Mouse (Mus musculus) heart, adult 2 months (tissue): Measurements from ENCODE around the gene Olfr815. TPM values are rescaled to one million over a fixed set of nuclear protein-coding genes. Genes with fewer than 3 reads are reported as not detected.
"Not testable (repeated sequence)": the region's sequence is repeated elsewhere in the genome, so short reads cannot be mapped to it uniquely, and the experiment has no call there.

Experiments
- DNase-seq, 2 experiments: peaks; one replicate each; pipeline ENCODE4 v3.0.0; 2021
- H3K27ac ChIP-seq: fragments of 200-600 bp; 2 replicates; pipeline ENCODE4 v1.8.1; 2022
- H3K27me3 ChIP-seq: fragments of 200-500 bp; 2 replicates; pipeline ENCODE4 v1.6.1; 2012; ENCODE audit warnings: mild to moderate bottlenecking, low read length, inconsistent platforms, mixed read lengths; ENCODE audit not compliant: control insufficient read depth, insufficient read depth
- H3K36me3 ChIP-seq: fragments of 200-500 bp; 2 replicates; pipeline ENCODE4 v1.6.1; 2012; ENCODE audit warnings: low read length, inconsistent platforms; ENCODE audit not compliant: control insufficient read depth, insufficient read depth
- H3K4me1 ChIP-seq: fragments of 200-500 bp; 2 replicates; pipeline ENCODE4 v1.6.1; 2011; ENCODE audit warnings: low read length; ENCODE audit not compliant: control insufficient read depth, insufficient read depth
- H3K4me3 ChIP-seq: fragments of 200-600 bp; 2 replicates; pipeline ENCODE4 v1.8.1; 2022
- H3K79me2 ChIP-seq: fragments of 200-500 bp; replicated peaks from 2 replicates; pipeline ENCODE4 v1.6.1; 2012; ENCODE audit warnings: mild to moderate bottlenecking, inconsistent platforms, low read length, moderate library complexity, mixed read lengths; ENCODE audit not compliant: control insufficient read depth, insufficient read depth
- H3K9ac ChIP-seq: fragments of 200-500 bp; 2 replicates; pipeline ENCODE4 v1.6.1; 2012; ENCODE audit warnings: low read depth, mild to moderate bottlenecking, control low read depth, inconsistent platforms, low read length, mixed read lengths
- CTCF ChIP-seq: fragments of 200-600 bp; IDR thresholded peaks from 2 replicates; pipeline ENCODE4 v1.8.1; 2022; ENCODE audit warnings: antibody characterized with exemption, mild to moderate bottlenecking, moderate library complexity
- EP300 ChIP-seq: fragments of 200-500 bp; IDR thresholded peaks from 2 replicates; pipeline ENCODE4 v1.6.1; 2011; ENCODE audit warnings: low read depth, low read length, control low read depth; ENCODE audit not compliant: insufficient read depth
- POLR2A ChIP-seq: fragments of 200-500 bp; IDR thresholded peaks from 2 replicates; pipeline ENCODE4 v1.6.1; 2011; ENCODE audit warnings: mild to moderate bottlenecking, low read depth, low read length, control low read depth; ENCODE audit not compliant: insufficient read depth
- WGBS: fragments of 180-500 bp; shearing (Covaris S2); methylation state at CpG from one replicate; pipeline ENCODE4 v1.1.7; 2018; 5-methylcytosine and 5-hydroxymethylcytosine counted together
- intact Hi-C: fragments of 180-260 bp; cut with DNase I; formaldehyde crosslinking; loops from one replicate; pipeline ENCODE4 v1.15.1; 2025
- long read RNA-seq: library from polyadenylated mRNA; stranded (forward); transcript quantifications from one replicate; pipeline ENCODE4 v2.0.0, GENCODE M21; 2021
- polyA plus RNA-seq: library from polyadenylated mRNA; depleted of rRNA; stranded (reverse); fragments of >200 nt; gene quantifications from 2 replicates; pipeline ENCODE4 v1.2.3, GENCODE M21; 2012; rRNA removed
- total RNA-seq, 2 experiments: library from RNA; stranded (reverse); gene quantifications; 2 replicates each; pipeline ENCODE4 v1.2.3; 2021

Gene Olfr815
- not detected for total RNA-seq
- polyA plus RNA-seq = not detected in 2 replicates
- long read RNA-seq = 0 reads

DNA sequence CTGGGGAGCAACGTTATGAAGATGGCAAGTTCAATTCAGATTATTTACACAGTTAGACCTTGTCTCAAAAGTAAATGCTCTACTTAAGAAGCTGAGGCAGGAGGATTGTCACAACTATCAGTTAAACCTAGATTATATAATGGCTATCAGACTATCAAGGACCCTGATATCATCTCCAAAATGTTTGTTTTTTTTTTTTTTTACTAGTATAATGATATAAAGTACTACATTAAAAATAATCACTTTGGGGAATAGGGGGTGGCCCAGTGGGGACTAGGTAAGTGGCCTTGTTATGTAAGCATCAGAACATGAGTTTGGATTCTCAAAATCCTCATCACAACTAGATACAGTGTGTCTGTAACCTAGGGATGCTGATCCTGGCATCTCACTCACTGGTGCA lies at the start of gene Olfr815:
TSS of gene Olfr815 (minus strand) at position 101 of the 400 bp plus-strand sequence.
- H3K4me1 ChIP-seq, intact Hi-C loops, DNase-seq, H3K27ac ChIP-seq, H3K9ac ChIP-seq, H3K4me3 ChIP-seq, H3K79me2 ChIP-seq, H3K36me3 ChIP-seq, H3K27me3 ChIP-seq: not testable (repeated sequence)
- 47% methylated on average over 1 of the region's 1 CpGs for WGBS

DNA sequence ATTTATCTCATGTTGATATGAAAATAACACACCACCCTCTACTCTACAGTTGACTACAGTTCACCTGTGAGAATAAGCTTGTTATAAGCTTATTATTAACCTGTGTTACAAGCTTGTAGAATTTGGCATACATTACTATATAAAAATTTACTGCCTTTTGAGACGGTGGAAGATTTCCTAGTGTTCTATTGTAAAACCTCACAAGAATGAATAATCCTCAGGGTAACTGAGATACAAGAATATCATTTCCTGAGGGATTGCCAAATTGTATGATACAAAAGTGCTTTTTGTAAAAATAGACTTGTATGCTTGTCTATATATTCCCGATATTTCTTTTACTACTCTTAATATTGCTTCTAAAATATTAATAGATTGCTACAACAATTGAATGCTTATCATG lies 43.3 kb upstream of the Olfr815 start, which contains the start of gene Olfr818:
TSS of gene Olfr818 (minus strand) at position 101 of the 400 bp plus-strand sequence.
- no peaks in the 10 kb centered on the region for H3K4me1 ChIP-seq
- no peak within 1 kb of the TSS for H3K9ac ChIP-seq
- no peak for DNase-seq
- no peak within 1 kb of the TSS for H3K4me3 ChIP-seq
- WGBS = 87% methylated on average over 2 of the region's 2 CpGs
- TF ChIP-seq CTCF (no peak), POLR2A (no peak), EP300 (no peak)
- H3K27ac ChIP-seq = no peak within 1 kb of the TSS
- H3K36me3 ChIP-seq = no peaks in the 10 kb centered on the region
- intact Hi-C loops = no loop called here
- no peaks in the 10 kb centered on the region for H3K27me3 ChIP-seq
- H3K79me2 ChIP-seq = no peaks in the 10 kb centered on the region

DNA sequence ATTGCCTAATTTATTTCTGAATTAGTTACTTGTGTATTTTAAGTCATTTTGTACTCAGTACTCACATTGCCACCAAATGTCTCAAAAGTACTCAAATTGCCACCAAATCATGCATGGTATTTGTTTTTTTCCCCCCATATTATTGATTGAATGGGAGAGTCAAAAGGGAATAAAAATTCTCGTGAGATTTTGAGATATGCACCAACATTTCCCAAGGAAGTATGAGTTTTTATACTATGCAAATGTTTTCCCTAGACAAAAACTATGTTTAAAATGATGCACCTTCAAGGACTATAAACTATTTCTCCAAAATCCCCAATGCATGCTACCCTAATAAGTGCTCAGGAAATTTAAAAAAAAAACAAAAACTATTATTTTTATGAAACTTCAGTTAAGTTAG lies 9.8 kb upstream of the Olfr815 start, which contains the start of gene Olfr816:
TSS of gene Olfr816 (minus strand) at position 101 of the 400 bp plus-strand sequence.
- no peaks in the 10 kb centered on the region for H3K79me2 ChIP-seq
- WGBS = 24% methylated on average over 1 of the region's 1 CpGs
- no peaks in the 10 kb centered on the region for H3K4me1 ChIP-seq
- DNase-seq = no peak
- no peak within 1 kb of the TSS for H3K9ac ChIP-seq
- TF ChIP-seq POLR2A (no peak), CTCF (no peak), EP300 (no peak)
- no peak within 1 kb of the TSS for H3K27ac ChIP-seq
- no peaks in the 10 kb centered on the region for H3K27me3 ChIP-seq
- H3K36me3 ChIP-seq = no peaks in the 10 kb centered on the region
- intact Hi-C loops = no loop called here
- no peak within 1 kb of the TSS for H3K4me3 ChIP-seq

DNA sequence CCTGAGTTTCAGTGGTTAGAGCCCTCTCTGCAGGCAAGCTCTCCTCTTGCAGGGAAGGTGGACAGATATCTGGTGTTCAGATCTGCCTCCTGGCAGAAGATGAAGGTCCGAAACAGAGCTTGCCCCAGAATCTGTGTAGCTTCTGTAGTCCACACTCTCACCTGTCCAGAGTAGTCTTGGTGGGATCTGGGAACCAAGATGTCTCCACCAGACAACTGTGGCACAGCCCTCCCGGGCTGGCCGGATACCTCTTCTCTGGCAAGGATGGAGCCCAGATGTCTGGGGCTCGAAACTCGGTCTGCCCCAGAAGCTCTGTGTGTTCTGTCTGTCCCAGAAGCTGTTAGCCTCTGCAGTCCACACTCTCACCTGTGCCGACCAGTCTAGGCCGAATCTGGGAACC lies 19.7 kb downstream of the Olfr815 start:
- H3K79me2 ChIP-seq = no peaks in the 10 kb centered on the region
- WGBS = 82% methylated on average over 7 of the region's 7 CpGs
- no peaks in the 10 kb centered on the region for H3K27me3 ChIP-seq
- H3K9ac ChIP-seq = no peak overlapping the region
- H3K36me3 ChIP-seq = no peaks in the 10 kb centered on the region
- H3K27ac ChIP-seq = no peak overlapping the region
- no peak for DNase-seq
- H3K4me1 ChIP-seq = no peaks in the 10 kb centered on the region
- no peak overlapping the region for H3K4me3 ChIP-seq
- TF ChIP-seq EP300 = no peak
- no peak for TF ChIP-seq CTCF
- no peak for TF ChIP-seq POLR2A
- intact Hi-C loops = no loop called here

DNA sequence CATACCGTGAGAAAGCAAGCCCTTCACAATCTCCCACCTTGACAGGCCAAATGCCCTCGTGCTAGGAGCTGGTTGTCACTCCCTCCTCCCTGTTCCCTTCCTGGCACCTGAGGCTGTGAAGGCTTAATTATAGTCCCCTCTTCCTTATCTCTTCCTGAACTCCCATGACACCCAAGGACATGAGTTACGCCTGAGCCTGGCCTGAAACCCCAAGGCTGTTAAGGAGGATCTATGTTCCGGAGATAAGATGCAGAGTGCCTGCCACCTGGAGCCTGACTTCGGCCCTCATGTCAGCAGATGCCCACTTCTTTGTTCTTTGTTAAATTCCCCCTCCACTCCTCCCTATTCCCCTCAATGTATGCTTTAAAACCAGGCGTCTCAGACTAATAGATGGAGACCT lies 20.2 kb downstream of the Olfr815 start:
- H3K27ac ChIP-seq, DNase-seq, H3K27me3 ChIP-seq, H3K79me2 ChIP-seq, H3K4me1 ChIP-seq, H3K4me3 ChIP-seq, H3K9ac ChIP-seq, intact Hi-C loops, H3K36me3 ChIP-seq: not testable (repeated sequence)
- WGBS = 47% methylated on average over 6 of the region's 6 CpGs

DNA sequence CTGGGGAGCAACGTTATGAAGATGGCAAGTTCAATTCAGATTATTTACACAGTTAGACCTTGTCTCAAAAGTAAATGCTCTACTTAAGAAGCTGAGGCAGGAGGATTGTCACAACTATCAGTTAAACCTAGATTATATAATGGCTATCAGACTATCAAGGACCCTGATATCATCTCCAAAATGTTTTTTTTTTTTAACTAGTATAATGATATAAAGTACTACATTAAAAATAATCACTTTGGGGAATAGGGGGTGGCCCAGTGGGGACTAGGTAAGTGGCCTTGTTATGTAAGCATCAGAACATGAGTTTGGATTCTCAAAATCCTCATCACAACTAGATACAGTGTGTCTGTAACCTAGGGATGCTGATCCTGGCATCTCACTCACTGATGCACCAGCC lies 25.9 kb downstream of the Olfr815 start, which contains the start of gene Olfr814:
TSS of gene Olfr814 (minus strand) at position 101 of the 400 bp plus-strand sequence.
- H3K9ac ChIP-seq, H3K4me1 ChIP-seq, H3K36me3 ChIP-seq, H3K27me3 ChIP-seq, intact Hi-C loops, H3K79me2 ChIP-seq, DNase-seq, H3K27ac ChIP-seq, H3K4me3 ChIP-seq: not testable (repeated sequence)
- 50% methylated on average over 1 of the region's 1 CpGs for WGBS

DNA sequence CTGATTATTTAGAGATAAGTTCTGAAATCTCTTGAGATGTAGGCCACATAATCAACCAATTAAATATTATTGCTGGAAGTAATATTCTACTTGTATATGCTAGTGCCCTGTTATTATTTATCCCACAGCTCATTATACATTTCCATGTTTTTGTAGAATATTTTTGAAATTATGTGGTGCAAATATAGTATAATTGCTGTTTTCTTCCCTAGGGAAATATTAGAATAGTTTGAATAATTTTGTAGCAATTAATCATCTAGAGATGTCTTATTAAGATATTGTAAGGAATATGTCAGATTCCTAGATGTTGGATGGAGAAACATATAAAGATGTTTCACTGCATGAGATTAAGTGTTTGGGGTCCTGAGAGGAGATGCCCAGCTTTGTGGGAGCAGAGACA lies 50.6 kb downstream of the Olfr815 start, which contains the start of gene Olfr813:
TSS of gene Olfr813 (plus strand) at position 301 of the 400 bp plus-strand sequence.
- no peak for TF ChIP-seq POLR2A
- TF ChIP-seq EP300 = no peak
- TF ChIP-seq CTCF = no peak
- Histone ChIP-seq H3K27ac (no peak within 1 kb of the TSS), H3K4me1 (no peaks in the 10 kb centered on the region), H3K4me3 (no peak within 1 kb of the TSS), H3K79me2 (no peaks in the 10 kb centered on the region), H3K27me3 (no peaks in the 10 kb centered on the region), H3K9ac (no peak within 1 kb of the TSS), H3K36me3 (no peaks in the 10 kb centered on the region)
- intact Hi-C loops = no loop called here
- no peak for DNase-seq

Other genes starting within 250 kb of the Olfr815 start
- gene Olfr800, start 248.2 kb downstream of the Olfr815 start, total RNA-seq = not detected
- not detected in 2 replicates for gene Olfr800, start 248.2 kb downstream of the Olfr815 start, polyA plus RNA-seq
- not detected for gene Olfr801, start 232.0 kb downstream of the Olfr815 start, total RNA-seq
- not detected in 2 replicates for gene Olfr801, start 232.0 kb downstream of the Olfr815 start, polyA plus RNA-seq
- gene Olfr802, start 217.7 kb downstream of the Olfr815 start, total RNA-seq = not detected
- gene Olfr802, start 217.7 kb downstream of the Olfr815 start, polyA plus RNA-seq = not detected in 2 replicates
- gene Olfr803, start 211.6 kb downstream of the Olfr815 start, total RNA-seq = not detected
- gene Olfr803, start 211.6 kb downstream of the Olfr815 start, polyA plus RNA-seq = not detected in 2 replicates
- not detected for gene Olfr804, start 202.7 kb downstream of the Olfr815 start, total RNA-seq
- gene Olfr804, start 202.7 kb downstream of the Olfr815 start, polyA plus RNA-seq = not detected in 2 replicates
- gene Olfr805, start 176.5 kb downstream of the Olfr815 start, total RNA-seq = not detected
- not detected in 2 replicates for gene Olfr805, start 176.5 kb downstream of the Olfr815 start, polyA plus RNA-seq
- not detected for gene Olfr806, start 163.9 kb downstream of the Olfr815 start, total RNA-seq
- gene Olfr806, start 163.9 kb downstream of the Olfr815 start, polyA plus RNA-seq = not detected in 2 replicates
- gene Olfr807, start 148.1 kb downstream of the Olfr815 start, total RNA-seq = not detected
- gene Olfr807, start 148.1 kb downstream of the Olfr815 start, polyA plus RNA-seq = not detected in 2 replicates
- not detected for gene Olfr808, start 140.4 kb downstream of the Olfr815 start, total RNA-seq
- not detected in 2 replicates for gene Olfr808, start 140.4 kb downstream of the Olfr815 start, polyA plus RNA-seq
- gene Olfr809, start 131.2 kb downstream of the Olfr815 start, total RNA-seq = not detected
- not detected in 2 replicates for gene Olfr809, start 131.2 kb downstream of the Olfr815 start, polyA plus RNA-seq
- not detected for gene Olfr810, start 111.0 kb downstream of the Olfr815 start, total RNA-seq
- not detected in 2 replicates for gene Olfr810, start 111.0 kb downstream of the Olfr815 start, polyA plus RNA-seq
- not detected for gene Olfr811, start 101.5 kb downstream of the Olfr815 start, total RNA-seq
- not detected in 2 replicates for gene Olfr811, start 101.5 kb downstream of the Olfr815 start, polyA plus RNA-seq
- not detected for gene Olfr812, start 59.8 kb downstream of the Olfr815 start, total RNA-seq
- gene Olfr812, start 59.8 kb downstream of the Olfr815 start, polyA plus RNA-seq = not detected in 2 replicates
- gene Olfr813, start 50.5 kb downstream of the Olfr815 start, total RNA-seq = not detected
- gene Olfr813, start 50.5 kb downstream of the Olfr815 start, polyA plus RNA-seq = not detected in 2 replicates
- not detected for gene Olfr814, start 26.0 kb downstream of the Olfr815 start, total RNA-seq
- not detected in 2 replicates for gene Olfr814, start 26.0 kb downstream of the Olfr815 start, polyA plus RNA-seq
- gene Olfr816, start 9.7 kb upstream of the Olfr815 start, total RNA-seq = not detected
- gene Olfr816, start 9.7 kb upstream of the Olfr815 start, polyA plus RNA-seq = not detected in 2 replicates
- not detected for gene Olfr818, start 43.2 kb upstream of the Olfr815 start, total RNA-seq
- gene Olfr818, start 43.2 kb upstream of the Olfr815 start, polyA plus RNA-seq = not detected in 2 replicates
- not detected for gene Olfr819, start 61.4 kb upstream of the Olfr815 start, total RNA-seq
- not detected in 2 replicates for gene Olfr819, start 61.4 kb upstream of the Olfr815 start, polyA plus RNA-seq
- not detected for gene Olfr247, start 70.3 kb upstream of the Olfr815 start, total RNA-seq
- not detected in 2 replicates for gene Olfr247, start 70.3 kb upstream of the Olfr815 start, polyA plus RNA-seq
- not detected for gene Gm10310, start 79.2 kb upstream of the Olfr815 start, total RNA-seq
- not detected in 2 replicates for gene Gm10310, start 79.2 kb upstream of the Olfr815 start, polyA plus RNA-seq
- gene Olfr820, start 106.8 kb upstream of the Olfr815 start, total RNA-seq = not detected
- not detected in 2 replicates for gene Olfr820, start 106.8 kb upstream of the Olfr815 start, polyA plus RNA-seq
- gene Olfr821, start 124.5 kb upstream of the Olfr815 start, total RNA-seq = not detected
- gene Olfr821, start 124.5 kb upstream of the Olfr815 start, polyA plus RNA-seq = not detected in 2 replicates
- gene Olfr822, start 165.3 kb upstream of the Olfr815 start, total RNA-seq = not detected
- not detected in 2 replicates for gene Olfr822, start 165.3 kb upstream of the Olfr815 start, polyA plus RNA-seq
- gene Olfr823, start 209.5 kb upstream of the Olfr815 start, total RNA-seq = not detected
- not detected in 2 replicates for gene Olfr823, start 209.5 kb upstream of the Olfr815 start, polyA plus RNA-seq
- gene Olfr824, start 224.1 kb upstream of the Olfr815 start, total RNA-seq = not detected
- not detected in 2 replicates for gene Olfr824, start 224.1 kb upstream of the Olfr815 start, polyA plus RNA-seq